Mouse (Mus musculus): Measurements from ENCODE around the gene Xcl1. TPM values are rescaled to one million over a fixed set of nuclear protein-coding genes. Genes with fewer than 3 reads are reported as not detected.
"Not testable (repeated sequence)": the region's sequence is repeated elsewhere in the genome, so short reads cannot be mapped to it uniquely, and the experiment has no call there.

The Xcl1 gene
- 26.4 and 28.4 TPM in 2 replicates for polyA plus RNA-seq (2015; fragmentation: Nextera tagmentation; extraction: Ambion mirVana)

GRCm38 (mm10) chr1:164935477-164936044 lies at the start of gene Xcl1:
TSS of gene Xcl1 (minus strand) at chr1:164935527.
- no peak for DNase-seq (ENCODE audit: low spot score)

- DNase-seq (ENCODE audit: low spot score) = not testable (repeated sequence)
Observed at GRCm38 (mm10) chr1:164984681-164985080, 49.4 kb upstream of the Xcl1 start.

- DNase-seq (ENCODE audit: low spot score) = no peak
Observed at GRCm38 (mm10) chr1:164977351-164977750, 42.0 kb upstream of the Xcl1 start.

- DNase-seq (ENCODE audit: low spot score) = no peak
Observed at GRCm38 (mm10) chr1:164975729-164976128, 40.4 kb upstream of the Xcl1 start.

- no peak for DNase-seq (ENCODE audit: low spot score)
Observed at GRCm38 (mm10) chr1:164975276-164975675, 39.9 kb upstream of the Xcl1 start.

- no peak for DNase-seq (ENCODE audit: low spot score)
Observed at GRCm38 (mm10) chr1:164973790-164974189, 38.5 kb upstream of the Xcl1 start.

- DNase-seq (ENCODE audit: low spot score) = no peak
Observed at GRCm38 (mm10) chr1:164973341-164973740, 38.0 kb upstream of the Xcl1 start.

GRCm38 (mm10) chr1:164972744-164973143 lies 37.4 kb upstream of the Xcl1 start:
- DNase-seq (ENCODE audit: low spot score) = peak; percentile 23

- peak; percentile 62 for DNase-seq (ENCODE audit: low spot score)
Observed at GRCm38 (mm10) chr1:164966095-164966698, 30.9 kb upstream of the Xcl1 start.

- peak; percentile 21 for DNase-seq (ENCODE audit: low spot score)
Observed at GRCm38 (mm10) chr1:164960610-164961009, 25.3 kb upstream of the Xcl1 start.

GRCm38 (mm10) chr1:164959787-164960385 lies 24.6 kb upstream of the Xcl1 start:
- peak; percentile 71 for DNase-seq (ENCODE audit: low spot score)

GRCm38 (mm10) chr1:164959160-164959559 lies 23.8 kb upstream of the Xcl1 start:
- no peak for DNase-seq (ENCODE audit: low spot score)

- no peak for DNase-seq (ENCODE audit: low spot score)
Observed at GRCm38 (mm10) chr1:164957974-164958373, 22.6 kb upstream of the Xcl1 start.

GRCm38 (mm10) chr1:164956725-164957399 lies 21.5 kb upstream of the Xcl1 start:
- no peak for DNase-seq (ENCODE audit: low spot score)

GRCm38 (mm10) chr1:164955452-164956196 lies 20.3 kb upstream of the Xcl1 start:
- peak; percentile 49 for DNase-seq (ENCODE audit: low spot score)

- no peak for DNase-seq (ENCODE audit: low spot score)
Observed at GRCm38 (mm10) chr1:164953574-164953973, 18.2 kb upstream of the Xcl1 start.

- DNase-seq (ENCODE audit: low spot score) = no peak
Observed at GRCm38 (mm10) chr1:164936060-164936459, 733 bp upstream of the Xcl1 start.

GRCm38 (mm10) chr1:164933441-164934188 lies 1.7 kb downstream of the Xcl1 start:
- peak; percentile 15 for DNase-seq (ENCODE audit: low spot score)

- no peak for DNase-seq (ENCODE audit: low spot score)
Observed at GRCm38 (mm10) chr1:164931135-164931534, 4.2 kb downstream of the Xcl1 start.

- no peak for DNase-seq (ENCODE audit: low spot score)
Observed at GRCm38 (mm10) chr1:164930006-164930405, 5.3 kb downstream of the Xcl1 start.

Measured in thymus, postnatal 0 days (tissue).